ENCODE assay signal across 11 mouse cellular contexts in the genomic region with DNA sequence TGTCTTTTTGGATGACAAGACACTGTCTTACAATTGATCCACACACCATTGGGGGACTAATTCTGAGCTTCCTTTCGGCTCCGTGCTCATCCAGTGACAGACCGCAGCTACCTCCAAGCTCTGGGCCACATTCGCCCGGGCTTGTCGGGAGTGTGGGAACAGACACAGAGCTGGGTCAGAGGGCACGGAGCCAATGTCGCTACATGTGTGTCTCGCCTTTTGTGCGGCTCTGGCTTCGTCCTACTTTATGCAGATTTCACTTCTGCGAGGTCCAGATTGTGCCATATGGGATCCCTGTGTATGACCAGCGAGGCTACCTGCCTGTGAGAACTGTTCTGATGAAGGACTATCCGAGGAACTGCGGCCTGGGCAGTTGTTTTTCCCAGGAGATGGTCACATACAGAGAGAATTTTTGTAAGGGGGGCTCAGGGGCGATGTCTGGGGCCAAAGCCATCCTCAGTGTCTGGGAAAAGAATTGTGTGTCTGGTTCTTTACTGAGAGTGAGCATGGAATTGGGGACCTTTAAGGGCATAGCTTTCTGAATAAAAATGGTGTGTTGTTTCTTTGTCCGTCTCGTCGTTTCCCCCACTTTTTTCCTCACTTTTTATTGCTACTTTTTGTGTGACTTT.
A peak's percentile ranks its signal among the peaks of the same experiment; 100 is the strongest.
DNase-seq lines count a peak whose midpoint lies in the region; ATAC-seq and TF ChIP-seq lines count a peak whose summit lies in the region.
"Had no signal": no experiment of that assay in that cellular context is flagged by ENCODE, and none has a peak within 500 bp of the region (broad histone marks: within the 10 kb centered on the region; RNA-seq: fewer than 3 reads in every experiment).

No protein-coding gene starts in this region.

- no peaks in the 10 kb centered on the region for H3K9me3 ChIP-seq in embryonic facial prominence, embryonic 10.5 days
- no peaks in the 10 kb centered on the region for H3K9me3 ChIP-seq in heart, embryonic 10.5 days
- H3K9me3 ChIP-seq in kidney, embryonic 16.5 days (ENCODE audit: low read length): no peaks in the 10 kb centered on the region
- H3K9me3 ChIP-seq: lung, embryonic 15.5 days had no signal

- no peak overlapping the region for H3K9ac ChIP-seq in kidney, embryonic 16.5 days (replicated peaks; ENCODE audit: low read length)
- H3K9ac ChIP-seq: lung, embryonic 15.5 days had no signal

- H3K4me2 ChIP-seq in kidney, embryonic 16.5 days (replicated peaks; ENCODE audit: low read depth, low read length): no peak overlapping the region
- H3K4me2 ChIP-seq: lung, embryonic 15.5 days had no signal

- 64% methylated on average over 19 of the region's 19 CpGs for WGBS in embryonic facial prominence, embryonic 10.5 days
- WGBS in heart, embryonic 10.5 days: 83% methylated on average over 19 of the region's 19 CpGs
- 70% methylated on average over 19 of the region's 19 CpGs for WGBS in kidney, embryonic 16.5 days

- no peak overlapping the region for H3K27ac ChIP-seq in testis, adult 2 months (ENCODE audit: control insufficient read depth, insufficient read depth, low read depth, low read length)
- H3K27ac ChIP-seq in embryonic facial prominence, embryonic 10.5 days (replicated peaks): peak overlapping the region; percentile 51; the same call in 1 of the 2 replicates
- H3K27ac ChIP-seq in heart, embryonic 10.5 days: no peak overlapping the region
- H3K27ac ChIP-seq in kidney, embryonic 16.5 days (ENCODE audit: low read length): no peak overlapping the region
- H3K27ac ChIP-seq: kidney, postnatal 0 days; lung, embryonic 15.5 days had no signal

- no peak for TF ChIP-seq POLR2A in testis, adult 2 months (IDR thresholded peaks at IDR 0.05; ENCODE audit: control insufficient read depth, low read depth, low read length)

- no peaks in the 10 kb centered on the region for H3K4me1 ChIP-seq in testis, adult 2 months (ENCODE audit: control insufficient read depth, insufficient read depth, low read length)
- H3K4me1 ChIP-seq in embryonic facial prominence, embryonic 10.5 days: peaks cover 8% of the 10 kb centered on the region
- H3K4me1 ChIP-seq in heart, embryonic 10.5 days: no peaks in the 10 kb centered on the region
- no peaks in the 10 kb centered on the region for H3K4me1 ChIP-seq in kidney, embryonic 16.5 days (ENCODE audit: insufficient read depth, low read length)
- H3K4me1 ChIP-seq: lung, embryonic 15.5 days had no signal

- no peaks in the 10 kb centered on the region for H3K27me3 ChIP-seq in testis, adult 2 months (ENCODE audit: control insufficient read depth, insufficient read depth, low read length)
- H3K27me3 ChIP-seq in embryonic facial prominence, embryonic 10.5 days (replicated peaks; ENCODE audit: low read depth, poor library complexity, severe bottlenecking): no peaks in the 10 kb centered on the region
- H3K27me3 ChIP-seq in heart, embryonic 10.5 days (ENCODE audit: insufficient read depth, poor library complexity, severe bottlenecking): no peaks in the 10 kb centered on the region
- no peaks in the 10 kb centered on the region for H3K27me3 ChIP-seq in kidney, embryonic 16.5 days (ENCODE audit: insufficient read depth, low read length)
- H3K27me3 ChIP-seq: lung, embryonic 15.5 days; Patski had no signal

- H3K36me3 ChIP-seq in testis, adult 2 months (ENCODE audit: control insufficient read depth, insufficient read depth, low read length): no peaks in the 10 kb centered on the region
- H3K36me3 ChIP-seq in embryonic facial prominence, embryonic 10.5 days (replicated peaks): no peaks in the 10 kb centered on the region
- H3K36me3 ChIP-seq in heart, embryonic 10.5 days: no peaks in the 10 kb centered on the region
- H3K36me3 ChIP-seq in kidney, embryonic 16.5 days (ENCODE audit: insufficient read depth, low read length): no peaks in the 10 kb centered on the region
- H3K36me3 ChIP-seq: lung, embryonic 15.5 days had no signal

- no peak for TF ChIP-seq CTCF in testis, adult 2 months (IDR thresholded peaks at IDR 0.05; ENCODE audit: control insufficient read depth, insufficient read depth, insufficient replicate concordance, low read depth, low read length)

- ATAC-seq in kidney, embryonic 16.5 days (ENCODE audit: low FRiP score, low TSS enrichment): no peak
- ATAC-seq: Patski had no signal

- peak overlapping the region; percentile 4; the same call in 1 of the 2 replicates for H3K4me3 ChIP-seq in testis, adult 2 months (ENCODE audit: control insufficient read depth, low read depth, low read length)
- H3K4me3 ChIP-seq in embryonic facial prominence, embryonic 10.5 days: no peak overlapping the region
- no peak overlapping the region for H3K4me3 ChIP-seq in heart, embryonic 10.5 days
- H3K4me3 ChIP-seq in kidney, embryonic 16.5 days (ENCODE audit: low read length): no peak overlapping the region
- H3K4me3 ChIP-seq: lung, embryonic 15.5 days had no signal

- DNase-seq in testis, postnatal 14 days (ENCODE audit: low spot score): no peak
- peak; percentile 14 for DNase-seq in embryonic facial prominence, embryonic 10.5 days (ENCODE audit: low spot score)
- peak; percentile 13 to 20 for DNase-seq in layer of hippocampus, postnatal 36 days
- DNase-seq in heart, embryonic 10.5 days (ENCODE audit: low spot score): no peak
- DNase-seq in thymus, postnatal 25 days: no peak
- DNase-seq in adrenal gland, adult 2 months: no peak

Comparison
In these comparisons a context has a peak if more than half of its experiments do, and no peak if none do; other contexts are left out.
1. DNase-seq: peak in embryonic facial prominence, embryonic 10.5 days (single experiment) and layer of hippocampus, postnatal 36 days (2 of 2); none in testis, postnatal 14 days (single experiment), heart, embryonic 10.5 days (single experiment), thymus, postnatal 25 days (single experiment) and adrenal gland, adult 2 months (single experiment).